Mouse (Mus musculus) megakaryocyte, embryonic 14.5 days (primary cell): ENCODE measurements around the gene Plac8.

Experiments used
- FLI1 ChIP-seq: IDR thresholded peaks from 2 replicates; pipeline ENCODE4 v1.6.1; 2012; ENCODE audit warnings: low read length, inconsistent platforms, mixed read lengths
- GATA1 ChIP-seq: IDR thresholded peaks from 3 replicates; pipeline ENCODE4 v1.6.1; 2012; ENCODE audit warnings: mixed read lengths, low read length, inconsistent platforms, borderline replicate concordance

- TF ChIP-seq FLI1 (no peak), GATA1 (no peak)
Observed at GRCm38 (mm10) chr5:100526164-100526563, 45.9 kb downstream of the Plac8 start.
